Mouse (Mus musculus) olfactory bulb, adult 2 months (tissue): Measurements from ENCODE around the gene Tgfbr2. TPM values are rescaled to one million over a fixed set of nuclear protein-coding genes. Genes with fewer than 3 reads are reported as not detected.

Source experiments
- H3K27ac ChIP-seq: fragments of 200-500 bp; 2 replicates; pipeline ENCODE4 v1.5.1; 2012; ENCODE audit warnings: low read depth, low read length; ENCODE audit not compliant: insufficient read depth
- H3K4me1 ChIP-seq: fragments of 200-500 bp; 2 replicates; pipeline ENCODE4 v1.6.1; 2012; ENCODE audit warnings: low read length; ENCODE audit not compliant: control insufficient read depth, insufficient read depth
- H3K4me3 ChIP-seq: fragments of 200-500 bp; 2 replicates; pipeline ENCODE4 v1.5.1; 2012; ENCODE audit warnings: mild to moderate bottlenecking, low read depth, low read length, moderate library complexity; ENCODE audit not compliant: insufficient read depth
- CTCF ChIP-seq: fragments of 200-500 bp; IDR thresholded peaks from 2 replicates; pipeline ENCODE4 v1.5.1; 2012; ENCODE audit warnings: low read depth, mild to moderate bottlenecking, low read length, moderate library complexity; ENCODE audit not compliant: insufficient read depth
- POLR2A ChIP-seq: fragments of 200-500 bp; IDR thresholded peaks from 2 replicates; pipeline ENCODE4 v1.6.1; 2012; ENCODE audit warnings: mild to moderate bottlenecking, low read depth, low read length, moderate library complexity; ENCODE audit not compliant: insufficient read depth
- WGBS: fragments of 180-500 bp; shearing (Covaris S2); methylation state at CpG from one replicate; pipeline ENCODE4 v1.1.7; 2018; 5-methylcytosine and 5-hydroxymethylcytosine counted together
- polyA plus RNA-seq: library from polyadenylated mRNA; stranded (reverse); fragments of >200 nt; gene quantifications from 2 replicates; pipeline ENCODE4 v1.2.4, GENCODE M21; 2012; ENCODE audit warnings: low replicate concordance; ENCODE audit not compliant: missing spikeins, insufficient read depth, insufficient read length

Tgfbr2 gene
- polyA plus RNA-seq, 1 experiment = not detected

DNA sequence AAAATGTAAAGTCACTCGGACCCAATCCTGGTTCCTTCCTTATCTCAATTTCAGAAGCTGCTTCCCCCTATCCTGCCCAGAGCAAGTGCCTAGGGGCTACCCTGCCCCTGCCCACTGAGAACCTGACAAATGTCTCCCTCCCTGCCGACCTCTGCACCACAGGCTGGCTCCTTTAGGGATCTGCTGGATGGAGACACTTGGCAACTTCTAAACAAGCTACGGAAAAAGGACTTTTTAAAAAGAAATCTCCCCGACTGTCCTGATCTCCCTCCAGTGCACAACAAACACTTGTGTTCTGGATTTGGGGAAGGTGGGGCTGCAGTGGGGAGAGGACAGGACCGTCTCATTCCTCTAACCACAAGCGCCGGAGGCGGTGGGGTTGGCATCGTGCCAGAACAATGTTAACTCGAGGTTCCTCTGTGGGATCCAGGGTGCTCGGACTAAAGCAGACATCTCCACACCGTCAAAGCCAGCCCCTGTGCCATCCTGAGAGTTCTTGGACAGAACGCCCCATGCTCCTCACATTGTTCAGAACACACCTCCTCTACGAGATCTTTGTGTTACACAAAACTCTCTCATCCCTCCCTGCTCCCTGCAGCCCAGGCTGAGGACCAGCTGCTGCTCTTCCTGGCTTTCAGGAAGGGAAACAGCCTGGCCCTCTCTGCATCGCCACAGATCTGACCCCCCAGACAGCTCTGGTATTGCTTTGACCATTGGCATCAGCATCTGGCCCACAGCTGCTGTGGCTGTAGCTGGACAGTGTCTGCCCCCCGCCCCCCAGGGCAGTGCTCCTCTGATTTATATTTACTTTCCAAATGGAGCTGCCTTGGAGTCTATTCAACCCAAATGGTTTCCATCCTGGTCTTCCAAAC is 76.2 kb downstream of the Tgfbr2 start:
- peaks cover 14% of the 10 kb centered on the region for H3K4me1 ChIP-seq
- 32% methylated on average over 16 of the region's 16 CpGs for WGBS
- no peak overlapping the region for H3K4me3 ChIP-seq
- H3K27ac ChIP-seq = no peak overlapping the region
- TF ChIP-seq CTCF = no peak
- TF ChIP-seq POLR2A = no peak

DNA sequence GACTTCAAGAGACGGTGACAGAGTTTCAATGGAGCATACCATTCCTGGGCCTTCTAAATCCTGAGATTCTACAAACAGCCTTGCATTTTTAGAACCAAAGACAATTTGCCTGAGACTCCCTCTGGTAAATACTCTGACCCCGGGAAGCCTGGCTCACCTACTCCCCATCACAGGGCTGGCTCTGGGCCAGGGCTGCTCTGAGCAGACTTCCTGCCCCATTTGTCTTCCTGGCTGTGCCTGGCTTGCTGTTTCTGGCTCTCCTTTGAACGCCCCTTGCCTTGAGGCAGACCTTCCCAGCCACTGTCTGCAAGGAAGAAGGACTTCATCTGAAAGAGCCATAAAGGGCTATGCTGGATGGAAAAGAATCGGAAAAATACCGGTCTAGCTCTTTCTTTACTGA is 83.2 kb downstream of the Tgfbr2 start:
- WGBS = 68% methylated on average over 5 of the region's 5 CpGs
- H3K27ac ChIP-seq = no peak overlapping the region
- H3K4me3 ChIP-seq = no peak overlapping the region
- TF ChIP-seq CTCF (no peak), POLR2A (no peak)
- H3K4me1 ChIP-seq = 0 out of 2 replicates have a peak, but pooled peaks cover 6% of the 10 kb centered on the region

DNA sequence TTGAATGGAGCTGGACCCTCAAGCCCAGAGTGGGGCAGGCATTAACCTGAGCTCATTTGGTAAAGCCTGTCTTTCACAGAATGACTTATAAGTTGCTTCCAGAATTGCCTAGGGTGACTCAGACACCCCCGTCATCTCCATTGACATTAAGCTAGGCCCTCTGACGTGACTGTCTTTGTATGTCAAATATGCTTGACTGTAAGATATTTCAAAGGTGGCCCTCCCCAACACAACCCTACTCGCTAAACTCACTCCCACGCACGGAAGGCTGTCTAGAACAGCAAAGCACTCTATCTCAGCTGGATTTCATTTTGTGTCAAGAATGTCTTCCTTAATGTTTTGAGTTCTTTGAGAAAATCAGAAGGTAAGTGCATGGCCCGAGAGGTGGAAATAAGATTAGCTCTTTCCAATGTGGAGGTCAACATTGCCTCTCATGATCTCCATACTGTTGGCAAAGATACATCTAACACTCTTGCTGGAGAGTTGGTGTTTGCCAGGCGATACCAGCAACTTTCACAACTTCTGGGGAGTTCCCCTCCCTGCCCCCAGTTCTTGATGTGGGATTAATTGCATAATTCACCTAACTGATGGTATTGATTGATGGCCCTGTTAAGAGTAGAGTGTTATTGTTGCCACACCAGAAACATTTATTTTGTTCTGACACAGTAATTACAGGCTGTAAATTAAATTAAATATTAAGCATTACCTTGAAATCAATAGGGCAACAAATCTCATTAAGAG is 83.9 kb downstream of the Tgfbr2 start:
- 98% methylated on average over 7 of the region's 7 CpGs for WGBS
- Histone ChIP-seq H3K4me3 (no peak overlapping the region), H3K27ac (no peak overlapping the region), H3K4me1 (0 out of 2 replicates have a peak, but pooled peaks cover 6% of the 10 kb centered on the region)
- TF ChIP-seq POLR2A (no peak), CTCF (no peak)

DNA sequence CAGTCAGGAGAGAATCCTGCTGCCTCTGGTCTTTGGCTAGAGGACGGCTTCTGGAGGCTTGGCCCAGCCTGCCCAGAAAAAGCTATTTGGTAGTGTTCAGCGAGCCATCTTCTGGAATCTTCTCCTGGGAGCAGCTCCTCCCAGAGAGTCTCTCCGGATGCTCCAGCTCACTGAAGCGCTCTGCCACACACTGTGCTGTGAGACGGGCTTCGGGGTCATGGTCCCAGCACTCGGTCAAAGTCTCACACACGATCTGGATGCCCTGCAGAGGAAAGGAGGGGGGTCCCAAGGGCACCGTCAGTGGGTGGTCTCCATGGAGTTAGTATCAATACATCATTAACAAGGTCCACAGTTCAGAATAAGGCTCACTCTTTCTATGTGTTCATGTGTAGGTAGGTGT is 84.9 kb downstream of the Tgfbr2 start:
- 93% methylated on average over 9 of the region's 9 CpGs for WGBS
- Histone ChIP-seq H3K27ac (no peak overlapping the region), H3K4me3 (no peak overlapping the region), H3K4me1 (0 out of 2 replicates have a peak, but pooled peaks cover 6% of the 10 kb centered on the region)
- TF ChIP-seq POLR2A (no peak), CTCF (no peak)

DNA sequence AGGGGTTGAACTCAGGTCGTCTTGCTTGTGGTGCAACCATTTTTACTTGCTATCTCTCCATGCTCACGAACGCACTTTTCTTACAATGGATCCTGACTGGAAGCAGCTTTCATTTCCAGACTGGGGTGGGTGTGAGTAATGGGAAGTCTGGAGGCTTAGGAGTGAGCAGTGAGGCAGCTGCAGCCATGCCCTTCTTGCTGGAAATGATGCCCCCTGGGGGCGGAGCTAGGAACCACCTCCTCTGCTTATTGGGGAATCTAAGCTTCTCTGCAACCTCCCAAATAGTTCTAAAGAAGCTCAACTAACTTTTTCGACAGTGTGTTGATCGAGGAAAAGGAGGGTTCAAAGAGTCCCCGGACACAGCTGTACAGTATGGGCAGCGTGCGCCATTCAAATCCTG is 86.2 kb downstream of the Tgfbr2 start:
- TF ChIP-seq CTCF (no peak), POLR2A (no peak)
- 73% methylated on average over 9 of the region's 9 CpGs for WGBS
- Histone ChIP-seq H3K4me3 (no peak overlapping the region), H3K27ac (no peak overlapping the region), H3K4me1 (0 out of 2 replicates have a peak, but pooled peaks cover 6% of the 10 kb centered on the region)

DNA sequence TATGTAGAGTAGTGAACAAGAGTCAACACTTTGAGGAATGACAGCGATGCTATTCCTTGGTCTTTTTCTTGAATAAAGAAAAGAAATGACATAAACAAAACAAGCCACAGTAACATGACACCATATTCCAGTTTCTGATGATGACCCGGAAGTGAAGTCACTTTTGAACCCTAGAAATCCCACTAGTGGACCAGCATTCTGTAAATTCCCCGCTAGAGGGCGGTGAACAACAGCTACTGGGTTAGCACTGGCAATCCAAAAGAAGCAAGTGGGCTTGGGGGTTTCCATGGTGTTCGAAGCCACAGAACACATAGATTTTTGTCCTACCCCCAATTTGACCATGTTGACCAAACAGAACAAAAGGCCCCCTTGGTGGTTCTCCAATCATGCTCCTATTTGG is 87.3 kb downstream of the Tgfbr2 start:
- Histone ChIP-seq H3K4me3 (no peak overlapping the region), H3K4me1 (0 out of 2 replicates have a peak, but pooled peaks cover 6% of the 10 kb centered on the region), H3K27ac (no peak overlapping the region)
- no peak for TF ChIP-seq POLR2A
- TF ChIP-seq CTCF = no peak
- WGBS = 30% methylated on average over 5 of the region's 5 CpGs

DNA sequence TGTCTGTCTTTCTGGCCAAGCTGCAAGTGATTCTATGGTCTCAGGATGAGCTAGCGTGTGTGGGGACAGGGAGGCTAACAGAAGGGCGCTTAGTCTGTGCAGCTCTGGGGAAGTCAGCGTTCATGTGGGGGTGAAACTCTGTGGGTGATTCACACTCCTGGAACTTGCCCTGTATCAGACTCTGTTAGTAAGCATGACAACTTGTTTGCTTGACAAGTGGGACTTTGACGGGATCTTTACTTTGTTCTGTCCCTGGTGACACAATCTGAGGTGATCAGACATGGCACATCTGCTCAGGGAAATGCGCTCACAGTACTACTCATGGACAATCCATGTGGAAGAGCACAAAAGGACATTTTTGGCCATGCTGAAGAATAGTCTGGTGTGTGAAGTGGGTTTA is 87.9 kb downstream of the Tgfbr2 start:
- 93% methylated on average over 5 of the region's 5 CpGs for WGBS
- H3K4me1 ChIP-seq = 0 out of 2 replicates have a peak, but pooled peaks cover 5% of the 10 kb centered on the region
- H3K27ac ChIP-seq = no peak overlapping the region
- TF ChIP-seq CTCF (no peak), POLR2A (no peak)
- no peak overlapping the region for H3K4me3 ChIP-seq

DNA sequence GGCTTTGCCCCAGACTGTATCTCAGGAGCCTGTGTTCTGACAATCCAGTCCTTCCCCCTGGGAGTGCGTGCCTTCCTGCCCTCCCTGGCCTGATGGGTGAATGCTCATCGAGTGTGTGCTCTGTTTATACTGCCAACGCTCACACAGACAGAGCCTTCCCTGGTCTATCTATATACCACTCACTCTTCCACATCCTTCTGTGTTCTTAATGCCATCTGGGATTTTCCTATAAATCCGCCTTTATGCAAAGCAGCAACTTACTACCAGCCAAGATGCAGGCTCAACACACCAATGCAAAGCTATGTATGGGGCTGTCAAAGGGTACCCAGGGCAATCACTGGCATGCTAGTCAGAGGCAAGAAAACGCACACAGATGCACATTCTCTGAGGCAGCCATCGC is 89.2 kb downstream of the Tgfbr2 start:
- 88% methylated on average over 6 of the region's 6 CpGs for WGBS
- Histone ChIP-seq H3K4me3 (no peak overlapping the region), H3K27ac (no peak overlapping the region), H3K4me1 (no peaks in the 10 kb centered on the region)
- no peak for TF ChIP-seq CTCF
- TF ChIP-seq POLR2A = no peak
